Mouse (Mus musculus): ENCODE measurements around the gene Phf13. TPM values are rescaled to one million over a fixed set of nuclear protein-coding genes. Genes with fewer than 3 reads are reported as not detected.
A peak's percentile ranks its signal among the peaks of the same experiment; 100 is the strongest.
"Not testable (repeated sequence)": the region's sequence is repeated elsewhere in the genome, so short reads cannot be mapped to it uniquely, and the experiment has no call there.

The Phf13 gene
- polyA plus RNA-seq (2012; rRNA removed), result 11.3 and 14.8 TPM in 2 replicates

- peak; percentile 72 for DNase-seq (ENCODE audit: low read depth)
Observed at GRCm38 (mm10) chr4:151996173-151996950, at the start of gene Phf13. TSS of gene Phf13 (minus strand) at chr4:151996258.

GRCm38 (mm10) chr4:152044609-152045008, 48.6 kb upstream of the Phf13 start:
- DNase-seq (ENCODE audit: low read depth), result no peak

- DNase-seq (ENCODE audit: low read depth), result no peak
Observed at GRCm38 (mm10) chr4:152043171-152043570, 47.1 kb upstream of the Phf13 start.

- no peak for DNase-seq (ENCODE audit: low read depth)
Observed at GRCm38 (mm10) chr4:152041924-152042641, 46.0 kb upstream of the Phf13 start.

- no peak for DNase-seq (ENCODE audit: low read depth)
Observed at GRCm38 (mm10) chr4:152039831-152040310, 43.8 kb upstream of the Phf13 start.

GRCm38 (mm10) chr4:152038985-152039830, 43.1 kb upstream of the Phf13 start, which contains the start of gene Nol9:
TSS of gene Nol9 (plus strand) at chr4:152039321.
- no peak for DNase-seq (ENCODE audit: low read depth)

- DNase-seq (ENCODE audit: low read depth), result no peak
Observed at GRCm38 (mm10) chr4:152038225-152038984, 42.3 kb upstream of the Phf13 start, which contains the start of gene Tas1r1. TSS of gene Tas1r1 (minus strand) at chr4:152038568.

GRCm38 (mm10) chr4:152036464-152036863, 40.4 kb upstream of the Phf13 start:
- not testable (repeated sequence) for DNase-seq (ENCODE audit: low read depth)

- DNase-seq (ENCODE audit: low read depth), result no peak
Observed at GRCm38 (mm10) chr4:152032922-152033321, 36.9 kb upstream of the Phf13 start.

GRCm38 (mm10) chr4:152029997-152030396, 33.9 kb upstream of the Phf13 start:
- no peak for DNase-seq (ENCODE audit: low read depth)

GRCm38 (mm10) chr4:152029087-152029486, 33.0 kb upstream of the Phf13 start:
- DNase-seq (ENCODE audit: low read depth), result no peak

- DNase-seq (ENCODE audit: low read depth), result no peak
Observed at GRCm38 (mm10) chr4:152028456-152028855, 32.4 kb upstream of the Phf13 start.

- DNase-seq (ENCODE audit: low read depth), result no peak
Observed at GRCm38 (mm10) chr4:152027524-152027923, 31.5 kb upstream of the Phf13 start, which contains the start of gene Zbtb48. TSS of gene Zbtb48 (minus strand) at chr4:152027671.

GRCm38 (mm10) chr4:152026751-152027508, 30.9 kb upstream of the Phf13 start:
- DNase-seq (ENCODE audit: low read depth), result no peak

GRCm38 (mm10) chr4:152024525-152024924, 28.5 kb upstream of the Phf13 start:
- DNase-seq (ENCODE audit: low read depth), result no peak

- DNase-seq (ENCODE audit: low read depth), result no peak
Observed at GRCm38 (mm10) chr4:152022506-152022905, 26.4 kb upstream of the Phf13 start.

GRCm38 (mm10) chr4:152021568-152022097, 25.6 kb upstream of the Phf13 start:
- DNase-seq (ENCODE audit: low read depth), result no peak

GRCm38 (mm10) chr4:152020024-152020423, 24.0 kb upstream of the Phf13 start:
- DNase-seq (ENCODE audit: low read depth), result no peak

GRCm38 (mm10) chr4:152019073-152019472, 23.0 kb upstream of the Phf13 start:
- no peak for DNase-seq (ENCODE audit: low read depth)

Data from gonadal fat pad, adult 2 months (tissue).